Mouse (Mus musculus): ENCODE results near the gene Tmod3. TPM values are rescaled to one million over a fixed set of nuclear protein-coding genes. Genes with fewer than 3 reads are reported as not detected.

Tmod3 gene
- polyA plus RNA-seq, 1 experiment = 28.6 TPM

GRCm38 (mm10) chr9:75589850-75590790 is 30.7 kb upstream of the Tmod3 start:
- WGBS = 84% methylated on average over 15 of the region's 15 CpGs
- TF ChIP-seq CTCF (IDR thresholded peaks at IDR 0.05; ENCODE audit: control insufficient read depth, insufficient read depth, low read length) (no peak), POLR2A (IDR thresholded peaks at IDR 0.05; ENCODE audit: borderline replicate concordance, control insufficient read depth, low read depth, low read length) (no peak)
- Histone ChIP-seq H3K4me1 (ENCODE audit: control insufficient read depth, insufficient read depth, low read length) (no peaks in the 10 kb centered on the region), H3K4me3 (replicated peaks; ENCODE audit: control insufficient read depth, low read depth, low read length) (no peak overlapping the region), H3K27ac (ENCODE audit: control insufficient read depth, insufficient read depth, low read depth, low read length, poor library complexity) (no peak overlapping the region)

- Histone ChIP-seq H3K4me1 (ENCODE audit: control insufficient read depth, insufficient read depth, low read length) (no peaks in the 10 kb centered on the region; the same call in 1 of the 2 replicates), H3K27ac (ENCODE audit: control insufficient read depth, insufficient read depth, low read depth, low read length, poor library complexity) (no peak overlapping the region), H3K4me3 (replicated peaks; ENCODE audit: control insufficient read depth, low read depth, low read length) (no peak overlapping the region)
- 46% methylated on average over 7 of the region's 7 CpGs for WGBS
- TF ChIP-seq CTCF (IDR thresholded peaks at IDR 0.05; ENCODE audit: control insufficient read depth, insufficient read depth, low read length) = no peak
- no peak for TF ChIP-seq POLR2A (IDR thresholded peaks at IDR 0.05; ENCODE audit: borderline replicate concordance, control insufficient read depth, low read depth, low read length)
Measured at GRCm38 (mm10) chr9:75581694-75582350, 22.4 kb upstream of the Tmod3 start.

GRCm38 (mm10) chr9:75579321-75579720 is 19.9 kb upstream of the Tmod3 start:
- 87% methylated on average over 6 of the region's 6 CpGs for whole genome bisulfite sequencing
- Histone ChIP-seq H3K4me3 (replicated peaks; ENCODE audit: control insufficient read depth, low read depth, low read length) (no peak overlapping the region), H3K27ac (ENCODE audit: control insufficient read depth, insufficient read depth, low read depth, low read length, poor library complexity) (no peak overlapping the region), H3K4me1 (ENCODE audit: control insufficient read depth, insufficient read depth, low read length) (no peaks in the 10 kb centered on the region; the same call in 1 of the 2 replicates)
- TF ChIP-seq POLR2A (IDR thresholded peaks at IDR 0.05; ENCODE audit: borderline replicate concordance, control insufficient read depth, low read depth, low read length) = no peak
- no peak for TF ChIP-seq CTCF (IDR thresholded peaks at IDR 0.05; ENCODE audit: control insufficient read depth, insufficient read depth, low read length)

GRCm38 (mm10) chr9:75571036-75571942 is 11.8 kb upstream of the Tmod3 start:
- TF ChIP-seq POLR2A (IDR thresholded peaks at IDR 0.05; ENCODE audit: borderline replicate concordance, control insufficient read depth, low read depth, low read length) (no peak), CTCF (IDR thresholded peaks at IDR 0.05; ENCODE audit: control insufficient read depth, insufficient read depth, low read length) (no peak)
- 82% methylated on average over 5 of the region's 5 CpGs for WGBS
- no peak overlapping the region for H3K4me3 ChIP-seq (replicated peaks; ENCODE audit: control insufficient read depth, low read depth, low read length)
- H3K4me1 ChIP-seq (ENCODE audit: control insufficient read depth, insufficient read depth, low read length) = no peaks in the 10 kb centered on the region
- H3K27ac ChIP-seq (ENCODE audit: control insufficient read depth, insufficient read depth, low read depth, low read length, poor library complexity) = no peak overlapping the region

- TF ChIP-seq CTCF (IDR thresholded peaks at IDR 0.05; ENCODE audit: control insufficient read depth, insufficient read depth, low read length) (no peak), POLR2A (IDR thresholded peaks at IDR 0.05; ENCODE audit: borderline replicate concordance, control insufficient read depth, low read depth, low read length) (no peak)
- H3K27ac ChIP-seq (ENCODE audit: control insufficient read depth, insufficient read depth, low read depth, low read length, poor library complexity) = no peak overlapping the region
- no peak overlapping the region for H3K4me3 ChIP-seq (replicated peaks; ENCODE audit: control insufficient read depth, low read depth, low read length)
- H3K4me1 ChIP-seq (ENCODE audit: control insufficient read depth, insufficient read depth, low read length) = no peaks in the 10 kb centered on the region
- 60% methylated on average over 6 of the region's 6 CpGs for WGBS
Measured at GRCm38 (mm10) chr9:75568399-75568798, 8.9 kb upstream of the Tmod3 start.

GRCm38 (mm10) chr9:75564892-75565291 is 5.4 kb upstream of the Tmod3 start:
- TF ChIP-seq POLR2A (IDR thresholded peaks at IDR 0.05; ENCODE audit: borderline replicate concordance, control insufficient read depth, low read depth, low read length) (no peak), CTCF (IDR thresholded peaks at IDR 0.05; ENCODE audit: control insufficient read depth, insufficient read depth, low read length) (no peak)
- Histone ChIP-seq H3K4me3 (replicated peaks; ENCODE audit: control insufficient read depth, low read depth, low read length) (no peak overlapping the region), H3K4me1 (ENCODE audit: control insufficient read depth, insufficient read depth, low read length) (no peaks in the 10 kb centered on the region; the same call in 1 of the 2 replicates), H3K27ac (ENCODE audit: control insufficient read depth, insufficient read depth, low read depth, low read length, poor library complexity) (no peak overlapping the region)
- WGBS = 78% methylated on average over 6 of the region's 6 CpGs

GRCm38 (mm10) chr9:75563622-75564021 is 4.2 kb upstream of the Tmod3 start:
- Histone ChIP-seq H3K4me3 (replicated peaks; ENCODE audit: control insufficient read depth, low read depth, low read length) (no peak overlapping the region), H3K27ac (ENCODE audit: control insufficient read depth, insufficient read depth, low read depth, low read length, poor library complexity) (no peak overlapping the region), H3K4me1 (ENCODE audit: control insufficient read depth, insufficient read depth, low read length) (no peaks in the 10 kb centered on the region; the same call in 1 of the 2 replicates)
- TF ChIP-seq CTCF (IDR thresholded peaks at IDR 0.05; ENCODE audit: control insufficient read depth, insufficient read depth, low read length) (no peak), POLR2A (IDR thresholded peaks at IDR 0.05; ENCODE audit: borderline replicate concordance, control insufficient read depth, low read depth, low read length) (no peak)
- WGBS = 64% methylated on average over 6 of the region's 6 CpGs
